Mouse (Mus musculus) hindbrain, embryonic 10.5 days (tissue): Measurements from ENCODE around the gene Med6. TPM values are rescaled to one million over a fixed set of nuclear protein-coding genes. Genes with fewer than 3 reads are reported as not detected.

ENCODE experiments used
- polyA plus RNA-seq: library from polyadenylated mRNA; unstranded; fragments of >200 nt; fragmentation: Nextera tagmentation; extraction: Ambion mirVana; gene quantifications from 2 replicates; pipeline ENCODE4 v1.2.1, GENCODE M21; 2016

Med6 gene
- polyA plus RNA-seq, 1 experiment from 2014 or later, result 80.8 TPM

Other genes starting within 250 kb of the Med6 start
- gene Gm4787, start 215.5 kb downstream of the Med6 start, polyA plus RNA-seq, result 0.20 and 0.21 TPM in 2 replicates
- gene Adam4, start 173.1 kb downstream of the Med6 start, polyA plus RNA-seq, result 0.25 and 0.50 TPM in 2 replicates
- 117 and 131 TPM in 2 replicates for gene Cox16, start 109.9 kb downstream of the Med6 start, polyA plus RNA-seq
- gene Gm20498, start 62.1 kb downstream of the Med6 start, polyA plus RNA-seq, result 27.8 and 28.2 TPM in 2 replicates
- gene Synj2bp, start 62.1 kb downstream of the Med6 start, polyA plus RNA-seq, result 31.3 and 32.3 TPM in 2 replicates
- gene Adam21, start 26.5 kb downstream of the Med6 start, polyA plus RNA-seq, result 0.38 and 0.42 TPM in 2 replicates
- gene Ttc9, start 36.2 kb upstream of the Med6 start, polyA plus RNA-seq, result 2.2 and 2.7 TPM in 2 replicates
- 1.3 and 2.1 TPM in 2 replicates for gene Map3k9, start 186.2 kb upstream of the Med6 start, polyA plus RNA-seq